Mouse (Mus musculus) hindbrain, postnatal 0 days (tissue): ENCODE measurements at regions not wholly inside any gene's neighbourhood (a gene's known extent, or its start where the extent isn't known, plus 50 kb on each side); places are given as distances from the start of the nearest gene placed in this dataset.

Experiments
- ATAC-seq: fragments of 200-750 bp; cut with Nextera tagmentation; 2 replicates; pipeline ENCODE4 v1.8.0; 2017; ENCODE audit warnings: mild to moderate bottlenecking, moderate TSS enrichment, moderate library complexity
- DNase-seq: peaks from one replicate; pipeline ENCODE4 v3.0.0-alpha.2; 2015; ENCODE audit warnings: low spot score
- H3K27ac ChIP-seq: fragments of 300-500 bp; sonication (generic); 2 replicates; pipeline ENCODE4 v1.5.1; 2014; ENCODE audit warnings: mild to moderate bottlenecking
- H3K27me3 ChIP-seq: fragments of 300-500 bp; sonication (generic); 2 replicates; pipeline ENCODE4 v1.6.1; 2014; ENCODE audit warnings: low read length, mixed read lengths; ENCODE audit not compliant: insufficient read depth
- H3K36me3 ChIP-seq: fragments of 300-500 bp; sonication (generic); 2 replicates; pipeline ENCODE4 v1.6.1; 2014; ENCODE audit warnings: low read length, mixed read lengths; ENCODE audit not compliant: insufficient read depth
- H3K4me1 ChIP-seq: fragments of 300-500 bp; sonication (generic); 2 replicates; pipeline ENCODE4 v1.6.1; 2014; ENCODE audit warnings: antibody characterized with exemption, low read length, mixed read lengths; ENCODE audit not compliant: insufficient read depth
- H3K4me2 ChIP-seq: fragments of 300-500 bp; sonication (generic); 2 replicates; pipeline ENCODE4 v1.6.1; 2014; ENCODE audit warnings: low read depth, mild to moderate bottlenecking, low read length, moderate library complexity, mixed read lengths
- H3K4me3 ChIP-seq: fragments of 300-500 bp; sonication (generic); 2 replicates; pipeline ENCODE4 v1.5.1; 2014; ENCODE audit warnings: low read length
- H3K9ac ChIP-seq: fragments of 300-500 bp; sonication (generic); replicated peaks from 2 replicates; pipeline ENCODE4 v1.6.1; 2014; ENCODE audit warnings: mild to moderate bottlenecking, low read length, moderate library complexity, mixed read lengths
- H3K9me3 ChIP-seq: fragments of 300-500 bp; sonication (generic); 2 replicates; pipeline ENCODE4 v1.6.1; 2016; ENCODE audit warnings: low read length, mixed read lengths
- CTCF ChIP-seq: IDR thresholded peaks from 2 replicates; pipeline ENCODE4 v1.5.1; 2016; ENCODE audit warnings: antibody characterized with exemption, control low read depth, low read depth
- WGBS: fragments of 180-500 bp; shearing (Covaris S2); extraction: QIAGEN DNeasy Blood & Tissue Kit; methylation state at CpG from one replicate; pipeline ENCODE4 v1.1.7; 2014; 5-methylcytosine and 5-hydroxymethylcytosine counted together

DNA sequence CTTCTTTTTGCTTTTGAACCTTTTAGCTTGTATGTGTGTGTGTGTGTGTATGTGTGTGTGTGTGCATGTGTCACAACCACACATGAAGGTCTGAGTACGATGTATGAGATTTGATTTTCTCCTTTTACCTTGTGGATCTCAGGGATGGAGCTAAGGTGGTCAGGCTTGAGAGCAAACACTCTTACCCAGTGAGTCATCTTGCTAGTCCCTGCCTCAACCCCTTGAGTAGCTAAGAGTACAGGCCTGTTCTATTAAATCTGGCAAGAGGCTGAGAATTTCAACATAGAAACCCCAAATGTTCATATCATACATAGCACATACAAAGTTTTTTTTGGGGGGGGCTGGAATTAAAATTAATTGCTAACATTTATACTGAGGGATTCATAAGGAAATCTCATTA lies 104.4 kb downstream of the Ppp4r2 start:
- 90% methylated on average over 1 of the region's 1 CpGs for WGBS
- no peak for DNase-seq
- no peaks in the 10 kb centered on the region for H3K4me1 ChIP-seq

DNA sequence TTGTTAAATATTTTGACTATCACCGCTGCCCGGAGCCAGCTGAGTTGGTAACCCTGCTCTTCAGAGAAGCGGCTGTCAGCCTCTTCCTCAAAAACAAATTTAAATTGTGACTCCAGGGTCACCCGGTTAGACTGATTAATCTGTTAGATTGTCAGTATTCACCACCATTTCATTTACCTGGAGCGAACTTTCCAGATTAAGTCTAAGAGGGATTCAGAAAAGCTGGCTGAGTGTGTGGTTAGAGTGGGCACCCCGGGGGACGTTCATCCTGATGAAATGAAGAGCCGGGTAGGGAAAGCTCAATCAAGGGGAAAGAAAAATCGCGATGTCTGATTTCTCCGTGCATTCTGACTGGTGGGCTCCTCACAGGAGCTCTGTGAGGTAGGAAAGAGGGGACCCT lies 105.0 kb downstream of the Ppp4r2 start:
- Histone ChIP-seq H3K4me3 (no peak overlapping the region), H3K4me2 (0 out of 2 replicates have a peak overlapping the region, but pooled peaks have one; percentile 23), H3K27me3 (no peaks in the 10 kb centered on the region), H3K36me3 (no peaks in the 10 kb centered on the region), H3K9ac (no peak overlapping the region), H3K4me1 (no peaks in the 10 kb centered on the region), H3K9me3 (no peaks in the 10 kb centered on the region), H3K27ac (no peak overlapping the region)
- 47% methylated on average over 11 of the region's 11 CpGs for WGBS
- peak; percentile 27; the same call in 1 of the 2 replicates for ATAC-seq
- no peak for TF ChIP-seq CTCF
- no peak for DNase-seq

More for the DNA sequence above, 104.4 kb downstream of the Ppp4r2 start:
- Histone ChIP-seq H3K9ac (no peak overlapping the region), H3K4me2 (no peak overlapping the region), H3K4me3 (no peak overlapping the region), H3K9me3 (no peaks in the 10 kb centered on the region), H3K27ac (no peak overlapping the region), H3K27me3 (no peaks in the 10 kb centered on the region), H3K36me3 (no peaks in the 10 kb centered on the region)
- no peak for TF ChIP-seq CTCF
- no peak for ATAC-seq

DNA sequence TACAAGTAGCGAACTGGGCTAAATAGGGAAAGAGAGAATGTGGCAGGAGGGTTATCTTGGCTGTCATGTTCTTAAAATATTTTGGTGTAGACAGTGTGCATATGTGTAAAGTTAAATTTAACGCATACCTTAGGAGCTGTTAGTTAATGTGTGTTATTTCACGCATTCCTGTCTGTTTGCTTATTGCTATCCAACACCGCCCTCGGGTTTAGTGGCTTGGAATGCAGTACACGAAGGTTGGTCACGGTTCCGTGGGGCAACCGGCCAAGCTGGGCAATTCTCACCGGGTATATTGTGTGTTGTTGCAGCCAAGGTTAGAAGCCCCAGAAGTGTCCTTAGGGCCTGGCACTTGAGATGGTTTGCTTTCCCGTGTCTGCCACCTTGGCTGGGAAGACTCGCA lies 105.6 kb downstream of the Ppp4r2 start:
- 47% methylated on average over 12 of the region's 12 CpGs for WGBS
- Histone ChIP-seq H3K36me3 (no peaks in the 10 kb centered on the region), H3K9me3 (no peaks in the 10 kb centered on the region), H3K4me1 (no peaks in the 10 kb centered on the region), H3K4me2 (no peak overlapping the region), H3K27me3 (no peaks in the 10 kb centered on the region), H3K9ac (no peak overlapping the region), H3K4me3 (no peak overlapping the region), H3K27ac (no peak overlapping the region)
- peak; percentile 24; the same call in 1 of the 2 replicates for ATAC-seq
- no peak for TF ChIP-seq CTCF
- peak; percentile 35 for DNase-seq

DNA sequence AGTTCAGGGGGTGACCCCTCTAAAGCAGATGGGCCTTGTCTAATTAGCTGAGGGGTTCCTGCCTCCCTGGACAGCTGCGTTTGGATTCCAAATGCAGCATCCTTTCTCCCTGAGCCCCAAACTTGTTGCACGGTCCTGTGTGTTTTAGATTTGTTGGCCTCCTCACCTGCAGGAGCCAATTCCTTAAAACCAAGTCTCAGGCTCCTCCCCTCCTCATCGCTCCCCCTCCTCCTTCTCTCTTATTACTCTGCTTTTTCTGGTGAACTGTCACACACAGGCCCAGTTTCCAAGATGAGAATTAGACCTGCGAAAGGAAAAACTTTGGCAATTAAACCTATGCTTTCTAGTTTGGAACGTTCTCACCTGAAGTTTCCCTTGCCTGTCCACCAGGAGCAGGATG lies 106.3 kb downstream of the Ppp4r2 start:
- DNase-seq, result no peak
- Histone ChIP-seq H3K4me1 (no peaks in the 10 kb centered on the region), H3K36me3 (no peaks in the 10 kb centered on the region), H3K9me3 (no peaks in the 10 kb centered on the region), H3K27me3 (no peaks in the 10 kb centered on the region), H3K4me2 (no peak overlapping the region), H3K9ac (no peak overlapping the region), H3K4me3 (no peak overlapping the region), H3K27ac (no peak overlapping the region)
- ATAC-seq, result no peak
- TF ChIP-seq CTCF, result no peak
- WGBS, result 86% methylated on average over 5 of the region's 5 CpGs

DNA sequence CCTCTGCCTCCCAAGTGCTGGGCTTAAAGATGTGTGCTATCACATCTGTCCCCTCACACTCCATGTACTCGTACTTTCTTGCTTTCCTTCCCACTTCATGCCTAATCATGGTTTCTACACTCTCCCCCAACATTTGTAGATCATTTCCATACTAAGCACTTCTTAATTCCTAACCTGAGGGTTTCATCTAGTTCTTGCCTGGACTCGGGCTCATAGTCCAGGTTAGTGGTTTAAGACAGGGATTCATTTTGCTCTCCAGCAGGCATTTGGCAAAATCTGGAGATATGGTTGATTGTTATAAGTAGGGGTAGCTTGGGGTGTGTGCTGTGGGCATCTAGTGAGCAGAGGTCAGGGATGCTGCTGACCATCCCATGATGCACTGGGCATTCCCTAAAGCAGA lies 108.3 kb downstream of the Ppp4r2 start:
- Histone ChIP-seq H3K4me3 (no peak overlapping the region), H3K27ac (no peak overlapping the region), H3K9ac (no peak overlapping the region), H3K9me3 (no peaks in the 10 kb centered on the region), H3K27me3 (no peaks in the 10 kb centered on the region), H3K36me3 (no peaks in the 10 kb centered on the region), H3K4me1 (no peaks in the 10 kb centered on the region), H3K4me2 (no peak overlapping the region)
- TF ChIP-seq CTCF, result no peak
- DNase-seq (no peak), ATAC-seq (no peak)
- 82% methylated on average over 2 of the region's 2 CpGs for WGBS

DNA sequence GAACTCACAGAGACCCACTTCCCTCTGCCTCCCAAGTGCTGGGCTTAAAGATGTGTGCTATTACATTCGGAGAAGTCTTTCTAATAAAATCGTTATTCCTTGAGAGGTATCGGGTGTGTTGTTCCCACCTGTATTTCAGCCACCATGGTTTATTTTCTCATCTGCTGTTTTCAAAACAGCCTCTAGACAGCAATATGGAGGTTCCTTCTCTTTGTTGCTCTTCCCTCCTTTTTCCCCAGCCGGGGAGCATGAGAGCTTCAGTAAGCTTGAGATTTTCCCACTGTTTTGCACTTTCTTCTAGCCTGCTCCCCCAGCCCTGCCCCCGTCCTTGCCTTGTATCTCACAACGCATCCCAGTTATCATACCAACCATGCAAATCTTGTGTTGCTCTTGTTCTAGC lies 109.5 kb downstream of the Ppp4r2 start:
- TF ChIP-seq CTCF, result no peak
- ATAC-seq, result no peak

DNA sequence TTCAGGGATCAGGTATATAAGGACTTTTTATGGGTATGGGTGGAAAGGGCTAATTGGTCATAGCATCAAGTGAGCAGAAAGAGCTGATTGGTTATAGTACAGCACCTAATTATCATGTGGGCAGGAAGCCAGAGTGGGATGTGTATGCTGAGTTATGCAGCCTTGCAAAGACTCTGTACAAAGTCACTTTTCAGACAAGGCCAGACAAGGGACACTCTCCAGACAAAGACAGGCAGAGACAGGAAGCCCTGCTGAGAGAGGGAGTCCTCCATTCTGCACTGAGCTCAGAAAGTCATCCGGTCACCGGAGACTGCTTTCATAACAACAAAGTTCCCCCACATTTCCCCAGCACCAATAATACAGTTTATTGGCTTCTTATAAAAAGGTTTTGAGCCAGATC lies 112.4 kb downstream of the Ppp4r2 start:
- Histone ChIP-seq H3K4me2 (no peak overlapping the region), H3K9me3 (no peaks in the 10 kb centered on the region), H3K27ac (no peak overlapping the region), H3K27me3 (no peaks in the 10 kb centered on the region), H3K9ac (no peak overlapping the region), H3K36me3 (no peaks in the 10 kb centered on the region), H3K4me3 (no peak overlapping the region), H3K4me1 (no peaks in the 10 kb centered on the region)
- no peak for TF ChIP-seq CTCF
- DNase-seq, result no peak
- ATAC-seq, result no peak
- 43% methylated on average over 2 of the region's 2 CpGs for WGBS

More for the DNA sequence above, 109.5 kb downstream of the Ppp4r2 start:
- Histone ChIP-seq H3K36me3 (no peaks in the 10 kb centered on the region), H3K27ac (no peak overlapping the region), H3K27me3 (no peaks in the 10 kb centered on the region), H3K9me3 (no peaks in the 10 kb centered on the region), H3K4me1 (no peaks in the 10 kb centered on the region), H3K4me2 (no peak overlapping the region), H3K4me3 (no peak overlapping the region), H3K9ac (no peak overlapping the region)
- 89% methylated on average over 6 of the region's 6 CpGs for WGBS
- DNase-seq, result no peak
